Mouse (Mus musculus) neural tube, embryonic 14.5 days (tissue): ENCODE results near the gene Zfp597. TPM values are rescaled to one million over a fixed set of nuclear protein-coding genes. Genes with fewer than 3 reads are reported as not detected.
"Not testable (repeated sequence)": the region's sequence is repeated elsewhere in the genome, so short reads cannot be mapped to it uniquely, and the experiment has no call there.

Source experiments
- ATAC-seq: fragments of 200-750 bp; cut with Nextera tagmentation; 2 replicates; pipeline ENCODE4 v1.8.0; 2017; ENCODE audit warnings: low read depth, mild to moderate bottlenecking, moderate TSS enrichment, moderate library complexity
- H3K27ac ChIP-seq: fragments of 300-500 bp; sonication (generic); 2 replicates; pipeline ENCODE4 v1.5.1; 2014; ENCODE audit warnings: low read depth, mild to moderate bottlenecking, control low read depth, low read length, moderate library complexity, mixed read lengths
- H3K27me3 ChIP-seq: fragments of 300-500 bp; sonication (generic); 2 replicates; pipeline ENCODE4 v1.6.1; 2014; ENCODE audit warnings: low read length; ENCODE audit not compliant: control insufficient read depth, insufficient read depth
- H3K36me3 ChIP-seq: fragments of 300-500 bp; sonication (generic); 2 replicates; pipeline ENCODE4 v1.6.1; 2014; ENCODE audit warnings: low read length, mixed read lengths; ENCODE audit not compliant: control insufficient read depth, insufficient read depth
- H3K4me1 ChIP-seq: fragments of 300-500 bp; sonication (generic); 2 replicates; pipeline ENCODE4 v1.6.1; 2014; ENCODE audit warnings: low read length; ENCODE audit not compliant: control insufficient read depth, insufficient read depth
- H3K4me2 ChIP-seq: fragments of 300-500 bp; sonication (generic); 2 replicates; pipeline ENCODE4 v1.6.1; 2014; ENCODE audit warnings: mild to moderate bottlenecking, low read depth, low read length, control low read depth
- H3K4me3 ChIP-seq: fragments of 300-500 bp; sonication (generic); 2 replicates; pipeline ENCODE4 v1.5.1; 2014; ENCODE audit warnings: low read depth, low read length, control low read depth, mixed read lengths
- H3K9ac ChIP-seq: fragments of 300-500 bp; sonication (generic); replicated peaks from 2 replicates; pipeline ENCODE4 v1.6.1; 2014; ENCODE audit warnings: low read depth, mild to moderate bottlenecking, control low read depth, low read length, mixed read lengths
- H3K9me3 ChIP-seq: fragments of 300-500 bp; sonication (generic); 2 replicates; pipeline ENCODE4 v1.6.1; 2016; ENCODE audit warnings: low read length; ENCODE audit not compliant: control insufficient read depth
- WGBS: fragments of 180-500 bp; shearing (Covaris S2); extraction: QIAGEN DNeasy Blood & Tissue Kit; methylation state at CpG from one replicate; pipeline ENCODE4 v1.1.7; 2014; 5-methylcytosine and 5-hydroxymethylcytosine counted together
- polyA plus RNA-seq: library from polyadenylated mRNA; unstranded; fragments of >200 nt; fragmentation: Nextera tagmentation; extraction: Ambion mirVana; gene quantifications from 2 replicates; pipeline ENCODE4 v1.2.1, GENCODE M21; 2014

The Zfp597 gene
- polyA plus RNA-seq, 1 experiment from 2014 or later: 21.6 TPM

DNA sequence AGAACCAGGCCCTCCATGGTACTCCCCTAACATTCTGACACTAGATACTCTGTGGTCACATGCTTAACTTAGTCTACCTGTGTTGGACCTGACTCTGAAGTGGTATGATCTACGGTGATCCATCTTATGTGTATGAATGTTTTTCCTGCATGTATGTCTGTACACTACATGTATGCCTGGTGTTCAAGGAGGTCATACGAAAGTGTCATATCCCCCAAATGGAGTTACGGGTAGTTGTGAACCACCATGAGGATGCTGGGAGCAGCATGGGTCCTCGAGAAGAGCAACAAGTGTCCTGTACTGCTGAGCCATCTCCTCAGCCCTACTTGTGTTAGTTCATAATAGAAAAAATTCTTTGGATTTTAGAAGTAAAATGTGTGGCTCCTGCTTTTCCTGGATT lies 8.0 kb downstream of the Zfp597 start:
- no peak overlapping the region for H3K4me2 ChIP-seq
- H3K27ac ChIP-seq: no peak overlapping the region
- 0 out of 2 replicates have a peak, but pooled peaks cover 3% of the 10 kb centered on the region for H3K36me3 ChIP-seq
- H3K4me1 ChIP-seq: peaks cover 12% of the 10 kb centered on the region; the same call in 1 of the 2 replicates
- 97% methylated on average over 4 of the region's 4 CpGs for WGBS
- H3K9ac ChIP-seq: no peak overlapping the region
- H3K4me3 ChIP-seq: no peak overlapping the region
- no peaks in the 10 kb centered on the region for H3K27me3 ChIP-seq
- no peak for ATAC-seq
- H3K9me3 ChIP-seq: no peaks in the 10 kb centered on the region

DNA sequence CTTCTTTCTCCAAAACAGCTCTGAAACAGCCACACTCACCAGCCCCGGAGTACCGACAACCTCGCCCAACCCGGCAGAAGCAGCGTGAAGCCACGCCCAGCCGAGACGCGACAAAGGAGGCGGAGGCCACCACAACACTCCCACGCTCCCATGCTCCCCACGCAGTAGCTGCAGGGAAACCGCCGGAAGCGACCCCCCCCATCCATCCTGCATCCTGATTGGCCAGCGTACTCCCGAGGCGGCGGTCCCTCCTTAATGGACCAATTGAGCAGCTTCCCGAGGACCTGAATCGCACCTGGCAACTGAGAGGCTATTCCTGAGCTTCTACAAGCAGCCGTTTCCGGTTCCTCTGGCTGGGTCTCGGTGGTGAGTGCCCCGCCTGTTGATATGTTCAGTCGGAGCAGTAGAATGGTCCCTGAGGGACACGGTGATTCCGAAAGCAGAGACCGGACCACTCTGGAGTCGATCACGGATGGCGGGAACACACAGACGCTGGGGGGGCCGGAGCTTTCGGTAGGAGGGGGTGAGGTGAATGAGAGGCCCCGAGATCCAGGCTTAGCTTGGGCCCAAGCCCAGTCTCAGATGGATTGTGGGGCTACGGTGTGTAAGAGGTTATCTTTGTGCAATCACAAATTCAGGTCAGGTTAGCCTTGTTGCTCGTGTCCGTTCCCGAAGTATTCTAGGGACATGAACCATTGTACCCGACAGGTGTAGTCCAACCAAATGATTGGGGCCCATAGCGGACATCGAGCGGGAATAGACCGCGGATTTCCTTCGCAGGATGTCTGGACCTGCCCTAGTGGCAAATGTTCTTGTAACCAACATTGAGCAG lies 11.9 kb downstream of the Zfp597 start, which contains the start of gene Naa60:
Gene Naa60 (plus strand): TSS at position 160 of the 832 bp plus-strand sequence.
- Histone ChIP-seq H3K27me3 (no peaks in the 10 kb centered on the region), H3K4me1 (peaks cover 13% of the 10 kb centered on the region; the same call in 1 of the 2 replicates), H3K4me2 (peak within 1 kb of the TSS; percentile 88), H3K9me3 (no peaks in the 10 kb centered on the region), H3K9ac (peak within 1 kb of the TSS; percentile 61), H3K27ac (peak within 1 kb of the TSS; percentile 62), H3K36me3 (peaks cover 9% of the 10 kb centered on the region), H3K4me3 (peak within 1 kb of the TSS; percentile 51)
- ATAC-seq: peak; percentile 98
- 5% methylated on average over 47 of the region's 47 CpGs for WGBS

- Histone ChIP-seq H3K4me1 (peaks cover 13% of the 10 kb centered on the region; the same call in 1 of the 2 replicates), H3K9ac (peak overlapping the region; percentile 61), H3K27me3 (no peaks in the 10 kb centered on the region), H3K36me3 (peaks cover 9% of the 10 kb centered on the region), H3K27ac (peak overlapping the region; percentile 50; the same call in 1 of the 2 replicates), H3K9me3 (no peaks in the 10 kb centered on the region), H3K4me2 (peak overlapping the region; percentile 88), H3K4me3 (peak overlapping the region; percentile 51)
- 2% methylated on average over 16 of the region's 16 CpGs for WGBS
- ATAC-seq: no peak; the same call in 1 of the 2 replicates
Measured at GRCm38 (mm10) chr16:3871815-3872214, 12.5 kb downstream of the Zfp597 start.

DNA sequence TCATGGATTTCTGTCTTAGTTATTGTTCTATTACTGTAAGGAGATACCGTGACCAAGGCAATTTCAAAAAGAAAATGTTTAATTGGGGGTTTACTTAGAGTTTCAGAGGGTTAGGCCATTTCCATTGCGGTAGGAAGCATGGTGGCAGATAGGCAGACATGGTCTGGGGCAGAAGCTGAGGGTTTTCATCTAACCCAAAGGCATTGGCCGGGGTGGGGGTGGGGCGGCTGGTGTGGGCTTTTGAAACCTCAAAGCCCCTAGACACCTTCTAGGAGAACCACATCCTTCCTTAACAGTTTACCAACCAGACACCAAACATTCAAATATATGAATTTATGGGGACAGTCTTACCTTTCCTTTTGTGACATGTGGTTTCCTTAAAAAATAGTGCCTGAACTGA lies 25.1 kb downstream of the Zfp597 start:
- WGBS: 91% methylated on average over 4 of the region's 4 CpGs
- H3K4me2 ChIP-seq: no peak overlapping the region
- H3K36me3 ChIP-seq: peaks cover 6% of the 10 kb centered on the region
- no peaks in the 10 kb centered on the region for H3K27me3 ChIP-seq
- H3K27ac ChIP-seq: no peak overlapping the region
- no peak overlapping the region for H3K4me3 ChIP-seq
- H3K4me1 ChIP-seq: no peaks in the 10 kb centered on the region
- no peaks in the 10 kb centered on the region for H3K9me3 ChIP-seq
- no peak overlapping the region for H3K9ac ChIP-seq
- ATAC-seq: no peak

DNA sequence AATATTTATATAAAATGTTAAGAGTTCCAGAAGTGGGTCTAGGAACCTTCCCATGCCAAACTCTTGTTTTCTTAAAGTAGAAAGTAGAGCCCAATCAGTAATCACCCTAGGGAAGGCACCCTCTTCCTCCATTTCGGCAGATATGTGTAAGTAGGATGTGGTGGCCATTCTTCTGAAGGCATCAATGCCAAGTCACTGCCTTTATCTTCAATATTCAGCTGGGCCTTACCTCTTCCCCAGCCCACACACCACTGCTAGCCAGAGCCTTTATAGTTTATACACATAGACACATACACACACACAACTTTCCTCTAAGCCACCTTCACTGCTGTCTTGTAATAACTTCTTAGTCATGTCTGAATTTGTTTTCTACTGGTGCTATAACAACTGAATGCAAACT lies 28.6 kb downstream of the Zfp597 start:
- Histone ChIP-seq H3K4me1 (no peaks in the 10 kb centered on the region), H3K36me3 (peaks cover 4% of the 10 kb centered on the region), H3K4me2 (no peak overlapping the region), H3K4me3 (no peak overlapping the region), H3K9me3 (no peaks in the 10 kb centered on the region), H3K27me3 (no peaks in the 10 kb centered on the region), H3K9ac (no peak overlapping the region), H3K27ac (no peak overlapping the region)
- no peak for ATAC-seq
- 80% methylated on average over 1 of the region's 1 CpGs for WGBS

DNA sequence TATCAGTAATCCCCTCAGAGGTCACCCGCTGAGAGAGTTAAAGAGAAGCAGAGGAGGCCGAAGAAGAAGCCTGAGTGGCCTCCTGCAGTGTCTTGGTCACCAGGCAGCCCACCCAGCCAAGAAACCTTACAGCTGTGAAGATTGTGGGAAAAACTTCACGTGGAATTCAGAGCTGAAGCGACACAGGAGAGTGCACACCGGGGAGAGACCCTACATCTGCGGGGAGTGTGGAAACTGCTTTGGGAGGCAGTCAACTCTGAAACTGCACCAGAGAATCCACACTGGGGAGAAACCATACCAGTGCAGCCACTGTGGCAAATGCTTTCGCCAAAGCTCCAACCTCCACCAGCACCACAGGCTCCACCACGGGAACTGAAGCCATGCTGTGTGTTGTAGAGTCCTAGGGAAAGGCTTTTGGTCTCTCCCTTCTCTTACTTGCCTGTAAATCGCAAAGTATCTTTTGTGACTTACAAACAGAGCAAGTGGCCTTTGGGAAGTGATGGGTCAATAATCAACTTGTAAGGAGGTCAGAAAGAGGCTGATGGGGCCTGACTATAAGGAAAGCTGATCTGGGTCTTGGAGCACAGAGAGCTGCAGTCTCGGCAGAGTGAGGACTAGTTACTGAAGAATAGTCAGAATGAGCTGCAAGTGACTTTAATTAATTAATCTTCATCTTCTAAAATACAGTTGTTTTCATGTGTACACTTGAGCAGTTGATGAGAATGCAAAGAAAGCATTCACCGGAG lies 29.8 kb downstream of the Zfp597 start:
- H3K4me1 ChIP-seq: no peaks in the 10 kb centered on the region
- 71% methylated on average over 11 of the region's 11 CpGs for WGBS
- no peaks in the 10 kb centered on the region for H3K36me3 ChIP-seq
- H3K27ac ChIP-seq: no peak overlapping the region
- no peak overlapping the region for H3K9ac ChIP-seq
- no peaks in the 10 kb centered on the region for H3K27me3 ChIP-seq
- H3K4me3 ChIP-seq: no peak overlapping the region
- no peak overlapping the region for H3K4me2 ChIP-seq
- no peaks in the 10 kb centered on the region for H3K9me3 ChIP-seq
- no peak for ATAC-seq

DNA sequence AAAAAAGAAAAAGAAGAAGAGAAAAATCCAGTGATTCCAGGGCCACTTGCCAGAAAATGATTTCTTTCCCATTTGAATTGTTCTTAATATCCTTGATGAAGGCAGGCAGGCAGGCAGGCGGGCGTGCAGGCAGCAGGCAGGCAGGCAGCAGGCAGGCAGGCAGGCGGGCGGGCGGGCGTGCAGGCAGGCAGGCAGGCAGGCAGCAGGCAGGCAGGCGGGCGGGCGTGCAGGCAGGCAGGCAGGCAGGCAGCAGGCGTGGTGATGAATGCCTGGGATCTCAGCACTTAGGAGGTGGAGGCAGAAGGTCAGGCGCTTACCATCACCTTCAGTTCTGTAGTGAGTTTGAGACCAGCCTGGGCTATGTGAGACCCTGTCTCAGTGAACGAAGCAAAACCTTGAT lies 31.8 kb downstream of the Zfp597 start:
- no peaks in the 10 kb centered on the region for H3K27me3 ChIP-seq
- no peak overlapping the region for H3K4me2 ChIP-seq
- ATAC-seq: no peak
- H3K4me3 ChIP-seq: no peak overlapping the region
- H3K36me3 ChIP-seq: no peaks in the 10 kb centered on the region
- peaks cover 5% of the 10 kb centered on the region; the same call in 1 of the 2 replicates for H3K4me1 ChIP-seq
- no peaks in the 10 kb centered on the region for H3K9me3 ChIP-seq
- H3K27ac ChIP-seq: no peak overlapping the region
- WGBS: 38% methylated on average over 12 of the region's 12 CpGs
- H3K9ac ChIP-seq: no peak overlapping the region

GRCm38 (mm10) chr16:3851301-3851700 lies 33.1 kb downstream of the Zfp597 start:
- H3K27ac ChIP-seq, H3K4me3 ChIP-seq, H3K36me3 ChIP-seq, H3K9ac ChIP-seq, H3K9me3 ChIP-seq, ATAC-seq, H3K4me1 ChIP-seq, H3K4me2 ChIP-seq, H3K27me3 ChIP-seq: not testable (repeated sequence)
- 88% methylated on average over 13 of the region's 13 CpGs for WGBS

GRCm38 (mm10) chr16:3848416-3848815 lies 35.9 kb downstream of the Zfp597 start:
- H3K27ac ChIP-seq: no peak overlapping the region
- H3K27me3 ChIP-seq: no peaks in the 10 kb centered on the region
- H3K4me2 ChIP-seq: no peak overlapping the region
- 78% methylated on average over 3 of the region's 3 CpGs for WGBS
- H3K9ac ChIP-seq: no peak overlapping the region
- no peaks in the 10 kb centered on the region for H3K9me3 ChIP-seq
- no peak overlapping the region for H3K4me3 ChIP-seq
- ATAC-seq: no peak
- peaks cover 7% of the 10 kb centered on the region; the same call in 1 of the 2 replicates for H3K4me1 ChIP-seq
- no peaks in the 10 kb centered on the region for H3K36me3 ChIP-seq
